Mouse (Mus musculus): ENCODE data around the gene Col13a1. TPM values are rescaled to one million over a fixed set of nuclear protein-coding genes. Genes with fewer than 3 reads are reported as not detected.

The Col13a1 gene
- polyA plus RNA-seq (2016; fragmentation: Nextera tagmentation; extraction: Ambion mirVana): 2.9 and 3.5 TPM in 2 replicates

DNA sequence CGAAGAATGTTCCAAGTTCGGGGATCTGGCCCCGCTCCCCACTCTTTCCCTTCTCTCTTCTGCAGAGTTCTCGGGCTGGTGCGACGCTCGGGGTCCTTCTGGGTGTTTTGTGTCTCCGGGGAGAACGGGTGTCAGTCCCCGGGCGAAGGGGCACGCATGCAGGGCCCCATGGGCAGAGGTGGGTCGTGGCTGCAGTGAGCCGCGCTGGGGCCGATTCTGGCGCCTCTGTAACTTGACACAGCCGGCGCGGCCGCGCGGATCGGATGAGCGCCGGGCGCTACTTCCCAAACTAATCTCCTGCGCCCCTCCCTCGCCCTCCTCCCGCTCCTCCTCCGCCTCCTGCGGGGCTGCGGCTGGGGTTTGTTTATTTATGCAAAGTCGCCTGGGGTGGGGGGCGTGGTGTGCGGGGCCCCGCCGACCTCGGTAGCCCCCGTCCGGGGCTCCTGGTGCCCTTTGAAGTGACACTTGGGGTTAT, at the start of gene Col13a1:
Gene Col13a1 (minus strand): TSS at position 243 of the 475 bp plus-strand sequence.
- peaks cover 22% of the 10 kb centered on the region for H3K4me1 ChIP-seq
- peak within 1 kb of the TSS; percentile 38 for H3K4me3 ChIP-seq
- H3K36me3 ChIP-seq: no peaks in the 10 kb centered on the region
- WGBS: under 1% methylated on average over 41 of the region's 41 CpGs
- H3K27ac ChIP-seq: no peak within 1 kb of the TSS
- H3K9me3 ChIP-seq: no peaks in the 10 kb centered on the region
- peaks cover 67% of the 10 kb centered on the region for H3K27me3 ChIP-seq (replicated peaks)
- H3K4me2 ChIP-seq (replicated peaks): peak within 1 kb of the TSS; percentile 78
- H3K9ac ChIP-seq: peak within 1 kb of the TSS; percentile 51; the same call in 1 of the 2 replicates
- ATAC-seq (ENCODE audit: low FRiP score, low read depth): no peak

GRCm38 (mm10) chr10:62027699-62028098, 48.8 kb upstream of the Col13a1 start:
- Histone ChIP-seq H3K4me3 (no peak overlapping the region), H3K9ac (no peak overlapping the region), H3K4me1 (0 out of 2 replicates have a peak, but pooled peaks cover 6% of the 10 kb centered on the region), H3K9me3 (0 out of 2 replicates have a peak, but pooled peaks cover 5% of the 10 kb centered on the region), H3K4me2 (replicated peaks) (no peak overlapping the region), H3K36me3 (no peaks in the 10 kb centered on the region), H3K27me3 (replicated peaks) (no peaks in the 10 kb centered on the region), H3K27ac (no peak overlapping the region)
- WGBS: 42% methylated on average over 12 of the region's 12 CpGs
- no peak for ATAC-seq (ENCODE audit: low FRiP score, low read depth)

GRCm38 (mm10) chr10:62023821-62024551, 45.1 kb upstream of the Col13a1 start:
- Histone ChIP-seq H3K4me3 (no peak overlapping the region), H3K4me1 (0 out of 2 replicates have a peak, but pooled peaks cover 13% of the 10 kb centered on the region), H3K27me3 (replicated peaks) (no peaks in the 10 kb centered on the region), H3K27ac (no peak overlapping the region), H3K36me3 (no peaks in the 10 kb centered on the region), H3K9ac (no peak overlapping the region), H3K4me2 (replicated peaks) (no peak overlapping the region), H3K9me3 (0 out of 2 replicates have a peak, but pooled peaks cover under 1% of the 10 kb centered on the region)
- 67% methylated on average over 19 of the region's 19 CpGs for WGBS
- no peak for ATAC-seq (ENCODE audit: low FRiP score, low read depth)

- Histone ChIP-seq H3K4me2 (replicated peaks) (no peak overlapping the region), H3K27ac (no peak overlapping the region), H3K4me3 (no peak overlapping the region), H3K27me3 (replicated peaks) (no peaks in the 10 kb centered on the region), H3K36me3 (no peaks in the 10 kb centered on the region), H3K9ac (no peak overlapping the region), H3K9me3 (no peaks in the 10 kb centered on the region), H3K4me1 (peaks cover 9% of the 10 kb centered on the region; the same call in 1 of the 2 replicates)
- 0 out of 2 replicates have a peak, but pooled peaks have one; percentile 21 for ATAC-seq (ENCODE audit: low FRiP score, low read depth)
- 13% methylated on average over 7 of the region's 7 CpGs for WGBS
These were observed 41.2 kb upstream of the Col13a1 start for GRCm38 (mm10) chr10:62020068-62020620.

DNA sequence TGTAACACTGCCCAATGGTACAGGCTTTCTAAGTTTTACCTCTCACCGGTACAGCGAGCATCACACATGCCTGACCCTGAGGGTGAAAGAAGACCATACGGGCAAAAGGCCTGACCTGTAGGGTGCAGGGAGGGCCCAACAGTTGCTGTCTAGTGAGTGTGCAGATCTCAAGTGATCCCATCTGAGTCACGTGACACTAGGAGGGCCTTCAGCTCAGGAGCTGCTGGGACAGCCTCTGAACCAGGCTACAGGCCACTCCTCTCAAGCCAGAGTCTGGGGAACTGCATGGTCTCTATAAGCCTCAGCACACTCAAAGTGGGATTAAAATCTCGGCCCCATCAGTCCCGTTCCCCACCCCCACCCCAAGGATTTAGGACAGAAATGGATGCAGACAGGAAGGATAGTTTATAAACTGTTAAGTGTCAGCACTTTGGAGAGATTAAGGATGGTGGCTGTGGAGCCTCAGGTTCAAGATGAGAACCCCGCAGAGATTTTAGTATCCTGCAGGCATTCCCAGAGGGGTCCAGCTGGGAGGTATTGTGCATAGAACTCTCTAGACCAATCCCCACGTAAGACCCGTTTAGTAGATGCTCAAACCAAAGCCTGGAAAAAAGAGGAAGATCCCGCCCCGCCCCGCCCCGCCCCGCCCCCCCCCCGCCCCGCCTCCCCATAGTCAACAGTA, 40.6 kb upstream of the Col13a1 start:
- no peaks in the 10 kb centered on the region for H3K27me3 ChIP-seq (replicated peaks)
- H3K9ac ChIP-seq: no peak overlapping the region
- no peak for ATAC-seq (ENCODE audit: low FRiP score, low read depth)
- no peak overlapping the region for H3K4me3 ChIP-seq
- H3K9me3 ChIP-seq: no peaks in the 10 kb centered on the region
- no peaks in the 10 kb centered on the region for H3K36me3 ChIP-seq
- 19% methylated on average over 16 of the region's 16 CpGs for WGBS
- no peak overlapping the region for H3K27ac ChIP-seq
- H3K4me2 ChIP-seq (replicated peaks): no peak overlapping the region
- H3K4me1 ChIP-seq: peaks cover 9% of the 10 kb centered on the region; the same call in 1 of the 2 replicates

DNA sequence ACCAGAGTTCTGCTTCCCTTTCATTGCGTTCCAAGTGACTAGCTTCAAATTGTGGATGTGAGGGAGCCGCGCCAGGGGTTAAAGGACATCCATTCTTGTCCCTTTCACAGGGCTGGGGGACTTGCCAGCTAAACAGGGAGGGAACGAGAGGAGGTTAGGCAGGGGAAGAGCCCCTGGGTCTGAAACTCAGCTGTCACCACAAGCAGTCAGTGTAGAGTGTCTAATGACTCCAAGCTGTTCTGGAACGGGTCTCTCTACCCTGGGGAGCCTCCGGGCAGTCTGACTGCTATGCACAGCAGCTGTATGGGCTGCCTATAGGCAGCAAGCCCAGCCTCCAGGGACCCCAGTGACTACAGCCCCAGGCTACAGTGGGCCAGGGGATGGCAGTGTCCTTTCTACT, 38.0 kb upstream of the Col13a1 start:
- H3K4me2 ChIP-seq (replicated peaks): no peak overlapping the region
- H3K27ac ChIP-seq: no peak overlapping the region
- peaks cover 9% of the 10 kb centered on the region; the same call in 1 of the 2 replicates for H3K4me1 ChIP-seq
- 44% methylated on average over 6 of the region's 6 CpGs for WGBS
- H3K27me3 ChIP-seq (replicated peaks): no peaks in the 10 kb centered on the region
- peak; percentile 71; the same call in 1 of the 2 replicates for ATAC-seq (ENCODE audit: low FRiP score, low read depth)
- H3K9me3 ChIP-seq: no peaks in the 10 kb centered on the region
- H3K9ac ChIP-seq: no peak overlapping the region
- H3K36me3 ChIP-seq: no peaks in the 10 kb centered on the region
- H3K4me3 ChIP-seq: no peak overlapping the region

DNA sequence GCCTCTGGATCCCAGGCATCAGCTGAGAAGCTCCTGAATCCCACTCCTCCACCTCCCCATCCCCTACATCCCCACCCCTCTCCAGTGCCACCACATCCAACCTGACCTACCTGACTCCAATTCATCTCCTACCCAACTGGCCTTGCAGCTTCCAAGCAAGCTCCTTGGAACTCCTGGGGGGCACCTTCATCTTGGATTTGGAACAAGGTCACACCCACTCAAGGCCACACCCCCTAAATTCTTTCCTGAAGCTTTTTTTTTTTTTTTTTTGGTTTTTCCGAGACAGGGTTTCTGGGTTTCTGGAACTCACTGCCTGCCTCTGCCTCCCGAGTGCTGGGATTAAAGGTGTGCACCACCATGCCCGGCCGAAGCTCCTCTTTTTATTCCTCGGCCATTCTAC, 34.3 kb upstream of the Col13a1 start:
- H3K27ac ChIP-seq: no peak overlapping the region
- no peak overlapping the region for H3K4me2 ChIP-seq (replicated peaks)
- no peaks in the 10 kb centered on the region for H3K27me3 ChIP-seq (replicated peaks)
- no peak for ATAC-seq (ENCODE audit: low FRiP score, low read depth)
- no peak overlapping the region for H3K9ac ChIP-seq
- H3K4me1 ChIP-seq: peaks cover 3% of the 10 kb centered on the region; the same call in 1 of the 2 replicates
- WGBS: 86% methylated on average over 5 of the region's 5 CpGs
- no peaks in the 10 kb centered on the region for H3K36me3 ChIP-seq
- H3K9me3 ChIP-seq: no peaks in the 10 kb centered on the region
- no peak overlapping the region for H3K4me3 ChIP-seq

- H3K4me2 ChIP-seq (replicated peaks): no peak overlapping the region
- no peak overlapping the region for H3K9ac ChIP-seq
- H3K27me3 ChIP-seq (replicated peaks): no peaks in the 10 kb centered on the region
- H3K4me3 ChIP-seq: no peak overlapping the region
- no peaks in the 10 kb centered on the region for H3K9me3 ChIP-seq
- 76% methylated on average over 4 of the region's 4 CpGs for WGBS
- no peaks in the 10 kb centered on the region for H3K36me3 ChIP-seq
- no peak for ATAC-seq (ENCODE audit: low FRiP score, low read depth)
- H3K27ac ChIP-seq: no peak overlapping the region
- peaks cover 3% of the 10 kb centered on the region; the same call in 1 of the 2 replicates for H3K4me1 ChIP-seq
These were observed 33.5 kb upstream of the Col13a1 start for GRCm38 (mm10) chr10:62012371-62012770.

DNA sequence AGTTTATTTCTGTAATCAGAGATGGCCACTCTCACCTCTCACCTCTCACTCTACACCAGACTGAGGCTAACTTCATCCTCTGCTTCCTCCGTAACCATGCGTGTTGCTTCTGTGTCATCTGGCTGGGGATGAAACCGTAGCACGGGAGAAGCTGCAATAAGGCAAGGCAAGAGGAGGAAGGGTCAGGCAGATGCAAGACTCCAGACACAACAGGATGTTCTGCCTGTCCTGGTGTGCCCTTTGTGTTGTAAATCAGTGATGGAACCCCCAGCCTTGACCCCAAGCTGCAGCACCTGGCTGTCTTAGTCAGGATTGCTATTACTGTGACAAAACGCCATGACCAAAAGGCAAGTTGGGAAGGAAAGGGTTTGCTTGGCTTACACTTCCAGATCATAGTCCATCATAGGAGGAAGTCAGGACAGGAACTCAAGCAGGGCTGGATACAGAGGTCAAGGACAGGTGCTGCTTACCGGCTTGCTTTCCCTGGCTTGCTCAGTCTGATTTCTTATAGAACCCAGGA, 31.1 kb upstream of the Col13a1 start:
- ATAC-seq (ENCODE audit: low FRiP score, low read depth): no peak
- Histone ChIP-seq H3K9ac (no peak overlapping the region), H3K27ac (no peak overlapping the region), H3K4me1 (no peaks in the 10 kb centered on the region), H3K4me2 (replicated peaks) (no peak overlapping the region), H3K36me3 (no peaks in the 10 kb centered on the region), H3K27me3 (replicated peaks) (no peaks in the 10 kb centered on the region), H3K4me3 (no peak overlapping the region), H3K9me3 (no peaks in the 10 kb centered on the region)
- 63% methylated on average over 6 of the region's 6 CpGs for WGBS

- Histone ChIP-seq H3K27me3 (replicated peaks) (no peaks in the 10 kb centered on the region), H3K27ac (no peak overlapping the region; the same call in 1 of the 2 replicates), H3K4me3 (no peak overlapping the region), H3K9me3 (no peaks in the 10 kb centered on the region), H3K4me1 (no peaks in the 10 kb centered on the region), H3K9ac (no peak overlapping the region), H3K4me2 (replicated peaks) (no peak overlapping the region), H3K36me3 (no peaks in the 10 kb centered on the region)
- WGBS: 77% methylated on average over 4 of the region's 4 CpGs
- ATAC-seq (ENCODE audit: low FRiP score, low read depth): no peak
These were observed 29.1 kb upstream of the Col13a1 start for GRCm38 (mm10) chr10:62007958-62008357.

DNA sequence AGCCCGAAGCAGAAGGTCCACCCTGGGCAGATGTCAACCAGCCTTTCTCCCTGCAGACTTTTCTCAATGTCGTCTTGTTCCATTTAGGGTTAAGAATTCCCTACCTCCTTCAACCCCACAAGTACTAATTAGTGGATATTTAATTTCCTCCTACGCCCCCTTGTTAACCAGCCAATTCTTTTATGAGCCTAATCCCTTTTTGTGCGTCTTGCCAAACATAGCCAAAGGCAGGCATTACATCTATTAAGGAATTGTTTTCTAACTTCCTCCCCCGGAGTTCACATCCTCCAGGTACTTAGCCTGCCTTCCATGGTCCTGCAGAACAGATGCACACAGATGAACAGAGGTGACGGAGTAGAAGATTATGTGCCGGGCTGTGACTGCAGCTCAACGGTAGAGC, 27.5 kb upstream of the Col13a1 start:
- ATAC-seq (ENCODE audit: low FRiP score, low read depth): no peak
- Histone ChIP-seq H3K4me1 (no peaks in the 10 kb centered on the region), H3K27me3 (replicated peaks) (no peaks in the 10 kb centered on the region), H3K9me3 (no peaks in the 10 kb centered on the region), H3K4me2 (replicated peaks) (no peak overlapping the region), H3K36me3 (no peaks in the 10 kb centered on the region), H3K4me3 (no peak overlapping the region), H3K9ac (no peak overlapping the region), H3K27ac (no peak overlapping the region)
- 75% methylated on average over 8 of the region's 8 CpGs for WGBS

DNA sequence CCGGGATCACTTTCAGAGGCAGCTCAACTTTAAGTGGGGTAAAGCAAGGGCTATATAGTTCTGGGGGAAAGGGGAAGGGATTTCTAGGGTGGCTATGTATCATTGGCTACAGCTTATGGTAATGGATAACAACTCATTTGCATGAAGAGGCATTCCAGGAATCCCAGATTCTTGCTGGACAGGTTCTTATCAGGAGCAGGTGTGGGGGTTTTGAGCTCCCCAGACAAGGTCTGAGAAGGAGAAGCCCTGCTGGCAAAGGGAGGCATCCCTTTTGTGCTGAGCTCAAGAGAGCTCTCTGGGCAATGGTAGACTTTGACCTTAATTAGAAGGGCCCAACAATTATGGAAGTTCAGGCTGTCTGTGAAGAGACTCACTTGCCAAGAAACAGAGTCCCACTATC, 21.3 kb upstream of the Col13a1 start:
- 98% methylated on average over 1 of the region's 1 CpGs for WGBS

More for the DNA sequence above, 21.3 kb upstream of the Col13a1 start:
- Histone ChIP-seq H3K4me2 (replicated peaks) (no peak overlapping the region), H3K27ac (no peak overlapping the region), H3K4me1 (no peaks in the 10 kb centered on the region), H3K9me3 (no peaks in the 10 kb centered on the region), H3K9ac (no peak overlapping the region), H3K27me3 (replicated peaks) (no peaks in the 10 kb centered on the region), H3K36me3 (no peaks in the 10 kb centered on the region), H3K4me3 (no peak overlapping the region)
- ATAC-seq (ENCODE audit: low FRiP score, low read depth): no peak
